Mouse (Mus musculus) adrenal gland, postnatal 14 days (tissue): ENCODE measurements at regions not wholly inside any gene's neighbourhood (a gene's known extent, or its start where the extent isn't known, plus 50 kb on each side); places are given as distances from the start of the nearest gene placed in this dataset.

ENCODE experiments used
- DNase-seq: peaks from one replicate; pipeline ENCODE4 v3.0.0; 2021; ENCODE audit warnings: mixed read lengths
- microRNA-seq, 2 experiments: library from miRNA; unstranded; fragments of <30 nt; microRNA quantifications; one replicate each; pipeline ENCODE4 v1.2.0; 2021

- no peak for DNase-seq
Observed at GRCm38 (mm10) chr16:13487659-13488058, 180.3 kb downstream of the Parn start.

- DNase-seq = peak; percentile 70
Observed at GRCm38 (mm10) chr16:13486571-13486970, 181.4 kb downstream of the Parn start.

DNA sequence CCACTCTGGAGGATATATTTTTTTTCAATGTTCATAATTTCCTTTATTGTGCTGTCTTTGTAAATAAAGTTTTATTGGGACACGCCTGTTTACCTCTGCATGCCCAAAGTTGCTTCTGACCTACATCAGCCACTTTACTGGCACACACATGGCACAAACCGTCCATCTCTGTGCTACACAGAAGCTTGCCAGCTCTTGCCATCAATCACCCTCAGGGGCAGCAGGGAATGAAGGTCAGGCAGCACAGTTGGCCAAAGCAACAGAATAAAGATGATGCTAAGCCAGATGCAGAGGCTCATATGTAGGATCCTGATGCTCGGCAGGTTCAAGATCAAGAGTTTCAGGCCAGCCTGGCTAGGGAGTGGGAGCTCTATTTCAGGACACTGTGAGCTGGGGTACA lies 187.7 kb downstream of the Parn start:
- DNase-seq = peak; percentile 86

- DNase-seq = peak; percentile 76
Observed at GRCm38 (mm10) chr16:13476653-13477052, 191.3 kb downstream of the Parn start.

- DNase-seq = no peak
Observed at GRCm38 (mm10) chr16:13474956-13475355, 193.0 kb downstream of the Parn start.

GRCm38 (mm10) chr16:13474274-13474673 lies 193.7 kb downstream of the Parn start:
- DNase-seq = no peak

DNA sequence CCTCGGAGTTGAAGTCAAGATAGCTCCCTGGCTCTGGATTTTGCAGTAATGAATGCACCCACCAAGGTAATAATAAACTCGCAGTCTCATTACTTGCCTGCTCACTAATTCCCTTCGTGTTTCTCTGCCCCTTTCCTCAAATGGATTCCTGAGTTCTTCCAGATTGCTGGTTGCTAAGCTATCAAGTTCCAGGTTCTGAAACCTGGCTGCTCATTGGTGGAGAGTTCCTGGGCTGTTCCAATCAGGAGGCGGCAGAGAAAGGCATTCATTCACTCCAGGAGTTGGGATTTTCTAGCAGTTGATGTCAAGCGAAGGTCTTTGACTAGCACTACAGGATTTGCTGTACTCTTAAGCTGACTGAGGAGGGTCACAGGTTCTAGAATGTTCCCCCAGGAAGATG lies 200.8 kb downstream of the Parn start:
- no peak for DNase-seq

Small RNAs in the stretch of these regions (microRNA-seq; reads per million reads assigned to microRNA genes)
- 0 reads per million in 2 experiments for gene Mir6365
